Mouse (Mus musculus): ENCODE data around the gene Dhh. TPM values are rescaled to one million over a fixed set of nuclear protein-coding genes. Genes with fewer than 3 reads are reported as not detected.
"Not testable (repeated sequence)": the region's sequence is repeated elsewhere in the genome, so short reads cannot be mapped to it uniquely, and the experiment has no call there.

Gene Dhh
- 1 to 10 TPM; 2.3 to 3.5 TPM for total RNA-seq (2021)
- polyA plus RNA-seq (2012; rRNA removed), result 3.1 and 3.8 TPM in 2 replicates
- long read RNA-seq, full-length matches to known transcripts, result 4 of 7 reads
- long read RNA-seq, partial matches to known transcripts, result 1 of 7 reads
- long read RNA-seq, other reads (novel, unspliced or antisense), result 2 of 7 reads

DNA sequence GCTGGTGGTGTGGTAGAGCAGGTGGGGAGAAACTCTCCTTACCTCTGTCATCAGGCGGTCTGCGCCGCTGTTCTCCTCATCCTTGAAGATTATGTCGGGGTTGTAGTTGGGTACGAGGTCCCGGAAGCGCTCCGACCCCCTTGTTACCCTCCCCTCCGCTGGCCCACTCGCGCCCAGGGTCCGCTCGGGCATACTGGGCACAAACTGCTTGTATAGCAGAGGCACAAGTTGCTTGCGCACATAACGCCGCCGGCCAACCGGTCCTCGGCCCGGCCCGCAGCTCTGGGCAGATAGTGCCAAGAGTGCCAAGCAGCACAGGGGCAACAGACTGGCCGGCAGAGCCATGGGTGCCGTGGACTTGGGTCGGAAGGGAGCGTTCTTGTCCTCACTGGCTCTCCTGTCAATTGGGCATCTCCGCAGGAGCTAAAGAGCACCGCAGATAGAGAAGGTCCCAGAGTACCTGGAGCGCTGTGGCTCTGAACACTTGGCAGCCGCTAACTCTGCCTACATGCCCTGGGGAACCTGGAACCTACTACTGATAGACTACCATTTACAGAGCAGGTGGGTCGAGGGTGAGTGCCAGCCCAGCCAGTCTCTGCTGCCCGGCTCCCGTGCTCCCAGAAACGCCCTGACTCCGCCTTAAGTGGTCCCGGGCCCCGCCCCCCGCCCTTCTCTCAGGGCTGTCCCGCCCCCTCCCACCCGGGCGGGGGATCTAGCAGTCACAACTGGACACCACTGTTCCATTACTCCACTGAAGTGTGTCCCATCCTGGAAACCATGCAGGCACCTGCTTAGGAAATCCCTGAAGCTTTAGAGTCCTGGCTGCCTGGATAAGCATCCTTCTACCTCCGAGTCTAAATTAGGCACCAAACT is at the start of gene Dhh:
TSS of gene Dhh (minus strand) at position 613 of the 873 bp plus-strand sequence.
- DNase-seq, result peak; percentile 61

DNA sequence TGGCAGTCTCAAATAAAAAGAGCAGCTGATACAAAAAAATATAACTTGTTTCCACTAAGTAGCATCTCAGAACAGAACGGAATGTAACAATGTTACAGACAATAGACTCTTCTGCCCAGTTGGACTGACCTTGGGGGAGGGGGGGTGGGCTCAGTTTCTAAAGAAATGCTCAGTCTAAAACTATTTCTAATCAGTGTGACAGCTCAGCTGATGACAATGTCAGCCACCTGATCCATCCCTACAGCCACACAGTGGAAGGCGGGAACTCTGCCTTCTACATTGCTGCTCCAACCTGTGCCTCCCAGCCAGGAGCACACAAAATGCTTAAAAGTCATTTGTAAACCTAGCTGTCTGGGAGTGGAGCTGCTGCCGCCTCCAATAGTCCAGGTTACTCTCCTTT is 49.5 kb upstream of the Dhh start:
- DNase-seq, result no peak

DNA sequence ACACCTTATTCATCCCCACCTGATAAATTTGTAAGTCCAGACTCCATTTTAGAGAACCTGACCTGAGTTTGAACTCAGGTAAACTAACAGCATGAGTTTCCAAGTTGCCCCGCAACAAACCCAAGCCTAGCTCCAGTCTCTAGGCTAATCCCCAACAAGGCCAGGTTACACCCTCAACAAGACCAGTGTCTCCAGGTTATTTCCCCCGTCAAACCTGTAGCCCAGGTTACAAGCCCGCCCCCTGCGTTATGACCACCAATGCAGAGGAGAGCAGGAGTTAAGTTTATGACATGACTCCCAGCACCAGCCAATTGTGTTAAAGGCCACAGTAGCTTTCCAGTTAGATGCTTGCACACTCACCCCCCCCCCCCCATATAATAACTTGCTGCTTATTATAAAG is 44.8 kb upstream of the Dhh start:
- DNase-seq, result no peak

DNA sequence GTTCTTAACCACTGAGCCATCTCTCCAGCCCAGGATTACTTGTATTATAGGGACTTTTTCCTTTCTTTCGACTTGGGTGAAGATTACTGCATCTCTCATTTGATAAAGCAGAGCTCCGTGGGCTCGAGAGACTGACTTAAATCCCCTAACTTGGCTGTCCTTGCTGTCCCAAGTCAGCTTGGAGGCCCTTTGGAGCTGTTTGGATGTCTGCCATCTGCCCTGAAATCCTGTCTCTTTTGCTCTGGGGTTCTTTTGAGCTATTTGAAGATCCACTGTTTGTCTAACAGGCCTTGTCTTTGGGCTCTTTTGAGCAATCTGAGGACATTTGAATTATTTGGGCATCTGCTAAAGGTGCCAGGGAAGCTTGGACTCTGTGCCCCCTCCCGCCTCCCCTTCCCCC is 43.7 kb upstream of the Dhh start:
- DNase-seq, result peak; percentile 38

DNA sequence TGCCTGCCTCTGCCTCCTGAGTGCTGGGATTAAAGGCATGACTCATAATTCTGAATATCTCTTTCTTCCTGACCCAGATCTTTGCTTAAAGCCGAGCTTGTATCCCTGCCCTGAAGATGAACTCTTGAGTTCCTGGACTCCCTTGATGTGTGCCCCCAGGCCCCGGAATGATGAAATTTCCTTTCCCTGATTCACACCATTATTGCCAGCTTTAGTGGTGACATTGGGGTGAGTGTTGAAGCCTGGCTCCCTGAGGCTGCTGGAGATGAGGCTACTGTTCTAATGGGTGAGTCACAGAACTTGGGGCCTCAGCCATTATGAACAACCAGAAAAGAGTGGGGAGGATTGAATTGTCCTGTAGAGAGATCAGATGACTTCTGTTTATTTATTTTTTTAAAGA is 43.2 kb upstream of the Dhh start:
- no peak for DNase-seq

DNA sequence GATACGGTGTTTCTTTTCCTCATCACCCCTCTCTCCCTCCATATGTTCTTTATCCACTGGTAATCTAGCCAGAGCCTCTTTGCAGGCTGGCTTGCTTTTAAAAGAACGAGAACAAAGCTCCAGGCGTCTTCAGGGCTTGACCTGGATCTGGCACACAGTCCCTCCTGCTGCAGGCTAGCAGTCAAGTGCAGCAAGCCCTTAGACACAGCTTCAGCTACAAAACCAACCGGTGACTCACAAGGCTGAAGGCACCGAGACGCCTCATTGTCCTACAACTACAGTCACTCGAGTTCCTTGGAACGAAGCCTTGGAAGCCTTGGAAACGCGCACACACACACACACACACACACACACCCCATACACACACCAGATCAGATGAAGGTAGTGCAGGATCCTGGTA is 42.5 kb upstream of the Dhh start:
- DNase-seq, result peak; percentile 76

DNA sequence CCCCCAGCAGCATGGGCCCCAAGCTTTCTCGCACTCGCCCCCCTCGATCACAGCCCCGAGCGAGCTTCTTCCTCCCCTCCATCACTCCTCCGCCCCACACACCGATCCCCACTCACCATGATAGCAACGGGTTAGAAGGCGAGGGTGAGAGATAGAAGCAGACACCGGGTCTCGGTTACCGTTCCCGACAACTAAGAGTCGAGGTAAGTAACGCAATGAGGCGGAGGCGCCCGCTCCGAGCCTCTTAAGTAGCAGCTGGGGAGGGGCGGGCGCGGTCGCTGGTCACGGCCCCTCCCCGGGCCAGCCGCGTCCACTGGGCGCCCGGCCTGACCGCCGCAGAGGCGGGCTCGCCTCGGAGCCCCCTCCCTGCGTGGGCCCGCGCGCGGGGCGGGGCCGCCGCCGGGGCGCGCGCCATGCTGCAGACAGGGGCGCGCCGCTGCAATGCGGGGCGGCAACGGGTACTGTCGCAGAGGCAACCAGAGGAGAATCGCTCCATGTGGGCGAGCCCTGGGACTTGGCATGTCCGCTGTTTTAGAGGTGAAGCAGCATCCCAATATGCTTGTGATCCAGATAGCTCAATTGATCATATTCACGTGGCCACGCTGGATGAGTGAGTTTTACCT is 36.0 kb upstream of the Dhh start, which contains the start of gene Tuba1b:
TSS of gene Tuba1b (minus strand) at position 349 of the 623 bp plus-strand sequence.
- peak; percentile 95 for DNase-seq

DNA sequence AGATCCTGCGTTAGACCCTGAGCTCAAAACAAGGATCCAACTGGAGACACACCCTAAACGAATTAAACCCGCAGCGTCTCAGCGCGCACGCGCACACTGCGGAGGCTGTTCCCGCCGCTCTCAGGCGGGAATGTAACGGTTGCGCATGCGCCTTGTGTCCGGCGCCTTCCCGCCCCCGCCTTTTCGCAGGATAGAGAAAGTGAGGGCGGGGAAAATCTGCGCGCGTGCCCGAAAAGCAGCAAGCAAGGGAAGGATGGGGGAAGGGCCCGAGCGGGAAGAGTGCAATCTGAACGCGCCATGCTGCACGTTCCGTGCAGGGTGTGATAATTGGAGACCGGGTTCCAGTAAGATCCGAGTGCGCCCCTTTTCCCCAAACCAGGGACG is 35.5 kb upstream of the Dhh start:
- peak; percentile 95 for DNase-seq

DNA sequence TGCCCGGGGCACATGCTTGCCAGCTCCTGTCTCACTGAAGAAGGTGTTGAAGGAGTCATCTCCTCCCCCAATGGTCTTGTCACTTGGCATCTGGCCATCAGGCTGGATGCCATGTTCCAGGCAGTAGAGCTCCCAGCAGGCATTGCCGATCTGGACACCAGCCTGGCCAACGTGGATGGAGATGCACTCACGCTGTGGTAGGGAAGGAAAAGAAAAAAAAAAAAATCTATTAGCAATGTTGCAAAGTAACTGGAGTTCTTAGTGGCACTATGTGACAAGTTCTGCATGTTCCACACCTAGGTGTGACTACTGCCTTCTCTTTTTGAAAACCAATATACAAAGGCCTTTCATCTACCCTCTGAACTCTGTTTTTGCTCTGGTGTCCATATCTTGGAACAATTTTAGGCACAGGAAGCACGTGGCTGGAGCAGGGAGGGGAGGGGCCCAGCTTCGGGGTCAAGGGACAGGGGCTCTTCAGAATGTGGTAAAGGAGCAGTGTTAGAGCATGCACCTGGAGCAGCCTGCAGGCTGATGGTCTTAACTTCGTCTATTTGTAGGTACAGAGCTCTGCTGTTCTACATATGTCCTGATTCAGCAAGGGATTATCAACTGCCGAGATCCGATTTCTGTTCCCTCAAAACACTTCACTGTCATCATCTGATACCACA is 34.8 kb upstream of the Dhh start:
- not testable (repeated sequence) for DNase-seq

DNA sequence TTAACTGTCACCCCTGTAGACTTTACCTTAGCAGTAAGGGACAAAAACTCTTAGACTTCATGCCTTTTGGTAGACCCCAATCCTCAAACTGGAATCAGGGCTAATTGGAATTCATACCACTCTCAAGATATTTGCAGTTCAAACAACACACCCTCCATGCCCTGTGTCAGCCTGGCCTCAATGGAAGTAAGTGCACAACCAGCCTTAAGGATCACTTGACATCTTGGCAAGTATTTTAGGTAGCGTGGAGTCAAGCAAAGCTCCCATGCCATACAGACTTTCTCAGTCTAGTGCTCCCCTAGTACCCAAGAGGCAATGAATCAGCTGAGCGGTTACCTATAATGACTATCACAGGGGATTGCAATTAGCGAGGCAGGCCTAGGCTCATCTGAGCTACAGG is 32.7 kb upstream of the Dhh start:
- no peak for DNase-seq

DNA sequence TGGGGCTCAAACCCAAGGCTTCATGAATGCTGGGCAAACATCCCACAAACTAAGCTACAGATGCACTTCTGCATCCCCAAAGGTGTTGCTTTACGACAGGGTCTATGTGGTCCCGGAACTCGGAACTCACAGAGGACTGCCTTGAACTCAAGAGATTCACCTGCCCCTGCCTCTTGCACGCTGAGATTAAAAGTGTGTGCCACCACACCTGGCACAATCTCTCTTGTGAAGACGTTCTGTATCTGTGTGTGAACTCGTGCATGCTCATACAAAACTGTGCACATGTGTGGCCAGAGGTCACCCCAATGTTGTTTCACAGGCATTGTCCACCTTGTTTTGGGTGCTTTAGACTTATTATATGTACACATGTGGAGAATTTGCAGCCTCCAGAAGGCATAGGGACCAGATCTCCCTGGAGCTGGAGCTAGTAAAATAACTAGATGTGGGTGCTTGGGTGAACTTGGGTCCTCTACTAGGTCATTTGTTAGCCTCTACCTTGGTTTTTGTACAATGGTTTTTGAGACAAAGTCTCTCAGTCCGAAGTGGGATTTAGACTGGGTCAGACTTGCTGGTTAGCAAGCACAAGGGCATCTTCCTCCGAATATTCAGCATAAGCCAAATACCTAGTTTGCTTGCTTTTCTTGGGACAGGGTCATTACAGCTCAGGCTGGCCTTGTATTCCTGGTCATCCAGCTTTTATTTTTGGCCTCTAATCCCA is 31.8 kb upstream of the Dhh start:
- DNase-seq, result no peak

DNA sequence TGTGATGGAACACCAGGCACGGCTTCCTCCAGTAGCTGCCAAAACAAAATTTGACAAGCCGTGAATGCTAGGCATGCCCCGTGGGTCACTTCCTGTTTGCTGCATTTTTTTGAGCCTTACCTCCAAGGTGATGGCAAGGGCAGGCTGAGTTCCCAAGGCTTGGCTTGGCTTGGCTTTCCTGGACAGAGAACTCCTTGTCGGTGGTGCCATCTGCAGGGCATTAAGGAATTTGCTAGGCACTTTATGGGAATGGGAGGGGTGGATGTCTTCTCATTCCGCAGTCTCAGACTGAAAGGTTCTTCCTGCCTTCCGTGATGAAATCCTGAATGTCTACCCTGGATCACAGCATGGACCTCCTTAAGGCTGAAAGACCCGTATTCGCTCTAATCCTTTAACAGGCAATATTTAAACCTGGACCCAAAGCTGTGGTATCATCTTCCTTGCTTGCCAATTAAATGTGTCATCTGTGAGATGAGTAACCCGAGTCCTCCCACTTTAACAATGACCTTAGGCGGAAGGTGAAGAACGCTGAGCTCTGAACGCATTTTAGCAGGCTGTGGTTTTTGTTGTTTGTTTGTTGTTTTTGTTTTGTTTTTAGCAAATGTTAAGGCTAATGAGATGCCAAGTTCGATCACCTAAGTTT is 30.4 kb upstream of the Dhh start:
- peak; percentile 86 for DNase-seq

DNA sequence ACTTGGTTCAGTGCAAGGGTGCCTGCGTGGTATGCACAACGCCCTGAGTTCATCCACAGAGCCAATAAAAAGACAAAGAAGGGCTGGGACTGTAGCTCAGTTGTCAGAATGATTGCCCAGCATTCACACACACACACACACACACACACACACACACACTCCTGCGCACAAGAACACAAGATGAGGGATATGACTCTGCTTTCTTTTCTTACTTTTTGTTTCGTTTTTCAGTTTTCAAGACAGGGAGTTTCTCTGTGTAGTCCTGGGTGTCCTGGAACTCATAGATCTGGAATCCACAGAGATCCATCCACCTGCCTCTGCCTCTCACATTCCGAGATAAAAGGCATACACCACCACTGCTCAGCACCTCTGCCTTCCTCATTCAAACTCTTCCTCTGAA is 29.2 kb upstream of the Dhh start:
- no peak for DNase-seq

DNA sequence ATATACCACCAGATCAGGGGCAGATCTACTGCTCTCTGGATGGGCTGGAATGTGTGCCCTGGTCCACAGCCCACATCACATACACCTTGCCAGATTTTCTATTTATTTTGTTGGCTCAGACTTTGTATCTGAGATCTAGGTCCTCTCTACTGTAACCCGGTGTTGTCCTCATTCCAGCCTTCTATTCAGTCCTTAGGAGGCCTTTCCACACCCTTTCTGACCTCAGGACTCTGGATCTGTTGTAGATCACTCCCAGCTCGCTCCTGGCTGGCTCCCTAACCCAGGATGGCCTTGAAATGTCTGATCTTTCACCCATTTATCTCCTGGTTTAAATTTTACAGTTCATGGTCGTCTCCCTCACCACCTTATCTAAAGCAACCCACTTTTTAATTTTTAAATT is 26.3 kb upstream of the Dhh start:
- DNase-seq, result no peak

DNA sequence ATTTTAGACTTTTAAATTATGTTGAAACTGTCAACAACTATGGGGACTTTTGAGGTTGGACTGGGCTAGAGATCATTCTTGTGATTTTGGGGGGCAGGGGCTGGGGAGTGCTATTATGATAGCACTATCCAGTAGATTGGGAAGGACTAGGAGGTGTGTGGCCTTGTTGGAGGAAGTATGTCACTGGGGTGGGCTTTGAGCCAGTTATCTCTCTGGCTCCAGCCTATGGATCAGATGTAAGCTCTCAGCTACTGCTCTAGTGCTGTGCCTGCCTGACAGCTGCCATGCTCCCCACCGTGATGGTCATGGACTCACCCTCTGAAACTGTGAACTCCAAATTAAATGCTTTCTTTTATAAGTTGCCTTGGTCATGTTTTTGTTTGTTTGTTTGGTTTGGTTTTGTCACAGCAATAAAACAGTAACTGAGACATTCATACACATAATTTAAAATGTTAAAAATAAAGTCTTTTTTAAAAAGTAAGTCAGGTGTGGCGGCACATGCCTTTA is 24.7 kb upstream of the Dhh start:
- DNase-seq, result no peak

DNA sequence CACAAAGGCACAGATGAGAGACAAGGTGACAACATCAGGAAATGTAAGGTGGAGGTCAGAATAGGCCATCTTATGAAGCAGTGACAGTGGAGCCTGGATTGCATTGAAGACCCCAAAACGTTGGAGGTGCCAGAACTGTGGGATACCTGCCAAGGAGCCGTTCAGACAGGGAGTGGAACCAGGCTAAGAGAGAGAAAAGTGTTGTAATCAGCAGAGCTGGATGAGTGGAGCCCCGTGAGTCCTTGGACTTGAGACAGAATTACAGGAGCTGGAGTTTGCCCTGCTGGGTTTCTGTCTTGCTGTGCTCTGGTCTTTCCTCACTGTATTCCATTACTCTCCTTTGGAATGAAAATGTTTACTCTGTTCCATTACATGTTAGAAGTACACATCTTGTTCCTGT is 24.2 kb upstream of the Dhh start:
- DNase-seq, result peak; percentile 51

DNA sequence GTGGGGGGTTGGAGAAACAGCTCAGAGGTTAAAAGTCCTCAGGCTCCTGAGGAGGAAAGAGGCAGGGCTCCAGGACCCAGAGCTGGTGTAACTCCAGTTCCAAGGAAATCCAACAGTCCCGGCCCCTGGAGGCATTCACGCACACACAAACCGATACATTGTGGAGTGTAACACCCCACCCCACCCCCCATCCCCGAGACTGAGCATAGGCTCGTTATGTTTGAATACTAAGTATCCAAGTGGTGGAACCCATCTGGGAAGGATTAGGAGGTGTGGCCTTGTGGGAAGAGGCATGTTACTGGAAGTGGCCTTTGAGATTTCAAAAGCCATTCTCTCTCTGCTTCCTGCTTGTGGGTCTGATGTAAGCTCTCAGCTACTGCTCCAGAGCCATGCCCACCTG is 23.2 kb upstream of the Dhh start:
- no peak for DNase-seq

DNA sequence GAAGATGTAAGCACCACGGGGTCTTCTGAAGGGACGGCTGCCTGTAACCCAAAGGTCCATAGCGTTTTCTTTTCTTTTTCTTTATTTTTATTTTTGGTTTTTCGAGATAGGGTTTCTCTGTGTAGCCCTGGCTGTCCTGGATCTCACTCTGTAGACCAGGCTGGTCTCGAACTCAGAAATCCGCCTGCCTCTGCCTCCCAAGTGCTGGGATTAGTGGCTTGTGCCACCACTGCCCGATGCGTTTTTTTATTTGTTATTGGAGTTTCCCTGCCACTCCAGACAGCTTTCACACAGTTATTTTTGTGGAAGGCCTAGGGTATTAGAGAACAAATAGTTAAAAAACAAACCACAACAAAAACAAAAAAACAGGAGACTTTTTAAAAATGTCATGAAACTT is 20.2 kb upstream of the Dhh start:
- DNase-seq, result not testable (repeated sequence)

DNA sequence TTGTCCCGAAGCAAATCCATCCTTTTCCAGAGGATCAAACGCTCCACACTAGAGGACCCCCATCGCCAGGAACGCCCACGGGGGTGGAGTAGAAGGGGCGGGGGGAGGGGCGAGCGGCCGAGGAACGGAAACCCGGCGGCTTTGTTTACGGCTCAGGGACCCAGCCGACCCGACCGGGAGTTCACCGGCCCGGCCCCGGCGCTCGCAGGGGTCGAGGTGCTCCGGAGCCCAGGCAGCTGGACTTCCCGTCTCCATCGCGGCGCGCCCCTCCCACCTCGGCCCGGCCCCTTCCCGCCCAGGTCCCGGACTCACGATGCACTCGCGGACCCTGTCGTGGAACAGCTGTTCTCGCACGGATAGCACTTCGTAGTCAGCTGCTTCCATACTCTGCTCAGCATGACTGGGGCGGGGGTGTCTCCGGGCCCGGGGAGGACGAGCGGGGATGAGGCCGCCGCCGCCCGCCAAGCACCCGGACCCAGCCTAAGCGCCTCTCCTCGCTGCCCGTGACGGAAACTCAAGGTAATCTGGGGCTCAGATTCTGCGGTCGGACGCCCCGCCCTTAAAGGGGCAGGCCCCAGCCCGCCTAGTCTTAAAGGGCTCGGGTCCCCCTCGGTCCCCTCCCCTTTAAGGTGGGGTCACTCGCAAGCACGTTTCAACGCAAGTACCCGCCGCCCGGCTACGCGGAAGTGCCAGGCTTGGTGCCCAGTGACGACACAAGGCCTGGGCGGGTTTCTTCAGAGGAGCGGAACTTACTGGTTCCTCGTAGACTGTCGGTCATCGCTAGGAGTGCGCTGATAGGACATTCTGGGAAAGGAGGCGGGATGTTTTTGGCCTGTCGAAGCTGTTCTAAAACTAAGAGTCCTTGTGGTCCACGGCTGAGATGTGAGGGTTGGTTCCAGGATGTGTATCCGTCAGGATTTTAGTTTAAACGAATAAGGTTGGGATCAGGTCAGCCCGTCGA is 19.5 kb upstream of the Dhh start, which contains the start of gene Lmbr1l:
TSS of gene Lmbr1l (minus strand) at position 694 of the 961 bp plus-strand sequence.
- DNase-seq, result peak; percentile 100

DNA sequence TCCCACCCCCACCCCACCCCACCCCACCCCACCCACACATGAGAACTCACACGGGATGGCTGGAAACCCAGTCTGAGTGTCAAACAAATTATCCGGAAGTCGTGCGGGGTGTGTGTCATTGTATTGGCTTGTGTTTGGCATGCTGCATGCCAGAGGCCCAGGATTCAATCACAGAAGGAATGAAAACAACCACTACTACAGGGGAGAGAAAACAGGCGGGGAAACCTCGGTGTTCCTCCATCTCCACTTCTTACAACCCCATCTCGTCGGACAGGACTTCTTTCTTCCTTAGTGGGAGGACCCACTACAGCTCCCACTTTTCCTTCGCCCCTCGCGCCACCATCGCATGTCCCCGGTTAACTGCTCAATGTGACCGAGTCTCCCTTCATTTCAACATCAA is 18.8 kb upstream of the Dhh start:
- DNase-seq, result no peak
